Mouse (Mus musculus): ENCODE measurements around the gene Yif1a.

DNA sequence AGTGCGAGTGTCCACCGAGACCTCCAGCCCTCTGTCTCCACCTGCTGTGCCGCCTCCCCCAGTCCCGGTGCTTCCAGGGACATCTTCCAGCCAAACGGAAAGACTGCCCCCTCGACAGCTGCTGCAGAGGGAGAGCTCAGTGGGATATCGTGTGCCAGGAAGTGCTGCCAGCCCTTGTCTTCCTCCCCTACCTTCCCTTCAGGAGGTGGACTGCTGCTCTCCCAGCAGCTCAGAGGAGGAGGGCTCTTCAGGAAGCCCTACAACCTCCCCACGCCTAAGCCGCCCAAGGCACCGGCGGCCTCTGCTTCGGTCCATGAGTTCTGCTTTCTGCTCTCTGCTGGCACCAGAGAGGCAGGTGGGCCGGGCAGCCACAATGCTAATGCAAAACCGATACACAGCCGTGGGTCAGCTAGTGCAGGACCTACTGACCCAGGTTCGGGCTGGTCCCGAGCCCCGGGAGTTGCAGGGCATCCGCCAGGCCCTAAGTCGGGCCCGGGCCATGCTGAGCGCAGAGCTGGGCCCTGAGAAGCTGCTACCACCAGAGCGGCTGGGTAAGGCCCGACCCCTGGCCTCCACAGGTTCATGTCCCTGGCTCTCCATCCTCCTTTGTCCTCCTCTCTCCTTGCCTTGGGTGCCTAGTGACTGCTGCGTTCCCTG lies 36.0 kb upstream of the Yif1a start:
- TF ChIP-seq CTCF (IDR thresholded peaks at IDR 0.05; ENCODE audit: low read depth), result no peak
- TF ChIP-seq EP300 (IDR thresholded peaks at IDR 0.05; ENCODE audit: low read depth), result no peak
